Mouse (Mus musculus): ENCODE data around the gene Ubqln4.

DNA sequence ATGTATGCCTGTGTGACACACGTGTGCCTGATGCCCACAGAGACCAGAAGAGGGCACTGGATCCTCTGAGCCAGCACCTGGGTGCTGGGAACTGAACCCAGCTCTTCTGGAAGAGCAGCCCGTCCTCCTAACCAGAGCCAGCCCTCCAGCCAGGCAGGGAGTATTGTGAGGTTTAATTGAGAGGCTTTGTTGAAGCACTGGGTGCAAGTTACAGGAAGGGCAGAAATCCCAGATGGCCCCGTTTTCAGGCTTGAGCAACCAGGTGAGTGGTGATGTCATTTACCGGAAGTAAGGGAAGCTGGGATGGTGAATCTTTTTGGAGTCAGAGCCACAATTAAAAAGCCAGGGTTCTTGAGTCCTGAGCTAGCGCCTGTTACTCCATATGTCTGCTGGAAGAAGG is 28.5 kb upstream of the Ubqln4 start:
- no peak for TF ChIP-seq CTCF (IDR thresholded peaks at IDR 0.05; ENCODE audit: borderline replicate concordance, insufficient read depth, low read length)
- TF ChIP-seq POLR2A (IDR thresholded peaks at IDR 0.05; ENCODE audit: low read depth, low read length) = no peak
